Mouse (Mus musculus) kidney, adult 2 months (tissue): ENCODE data around the gene Akr1cl.

ENCODE experiments used
- CTCF ChIP-seq: fragments of 200-500 bp; conservative IDR thresholded peaks from 2 replicates; pipeline ENCODE4 v1.5.1; 2011; ENCODE audit warnings: low read depth, mild to moderate bottlenecking, control low read depth, low read length, moderate library complexity, mixed read lengths; ENCODE audit not compliant: insufficient read depth, insufficient read length
- POLR2A ChIP-seq: fragments of 200-500 bp; IDR thresholded peaks from one replicate; pipeline ENCODE4 v1.6.1; 2011; ENCODE audit warnings: low read depth, low read length, control low read depth

- TF ChIP-seq POLR2A: no peak
- 0 out of 2 replicates have a peak, but pooled peaks have one; percentile 4 for TF ChIP-seq CTCF
Observed at GRCm38 (mm10) chr1:65046401-65047109, 14.0 kb upstream of the Akr1cl start.
